Comparison of ENCODE assay signal across 14 mouse cellular contexts in genomic region chr14:58663946-58664345, GRCm38 (mm10).
A peak's percentile ranks its signal among the peaks of the same experiment; 100 is the strongest.
DNase-seq lines count a peak whose midpoint lies in the region; ATAC-seq and TF ChIP-seq lines count a peak whose summit lies in the region.
"Had no signal": no experiment of that assay in that cellular context is flagged by ENCODE, and none has a peak within 500 bp of the region (broad histone marks: within the 10 kb centered on the region; RNA-seq: fewer than 3 reads in every experiment).

No protein-coding gene starts in this region.

- no peaks in the 10 kb centered on the region for H3K36me3 ChIP-seq in heart, postnatal 0 days (replicated peaks; ENCODE audit: control insufficient read depth, insufficient read depth, low read length)
- no peaks in the 10 kb centered on the region for H3K36me3 ChIP-seq in heart, embryonic 12.5 days
- H3K36me3 ChIP-seq: embryonic facial prominence, embryonic 15.5 days; heart, embryonic 13.5 days; liver, embryonic 13.5 days had no signal

- no peak overlapping the region for H3K9ac ChIP-seq in heart, postnatal 0 days (replicated peaks; ENCODE audit: low read depth, low read length)
- no peak overlapping the region for H3K9ac ChIP-seq in heart, embryonic 12.5 days
- H3K9ac ChIP-seq: embryonic facial prominence, embryonic 15.5 days; heart, embryonic 13.5 days; liver, embryonic 13.5 days had no signal

- no peak overlapping the region for H3K4me2 ChIP-seq in heart, postnatal 0 days (ENCODE audit: low read depth, low read length)
- no peak overlapping the region for H3K4me2 ChIP-seq in heart, embryonic 12.5 days
- H3K4me2 ChIP-seq: embryonic facial prominence, embryonic 15.5 days; heart, embryonic 13.5 days; liver, embryonic 13.5 days had no signal

- H3K4me3 ChIP-seq in heart, postnatal 0 days (ENCODE audit: low read depth, low read length), result no peak overlapping the region
- H3K4me3 ChIP-seq in heart, embryonic 12.5 days, result no peak overlapping the region
- H3K4me3 ChIP-seq: embryonic facial prominence, embryonic 15.5 days; heart, embryonic 13.5 days; liver, embryonic 13.5 days had no signal

- no peaks in the 10 kb centered on the region for H3K4me1 ChIP-seq in heart, postnatal 0 days (ENCODE audit: control insufficient read depth, insufficient read depth)
- peaks cover 6% of the 10 kb centered on the region for H3K4me1 ChIP-seq in heart, embryonic 12.5 days (replicated peaks)
- H3K4me1 ChIP-seq: embryonic facial prominence, embryonic 15.5 days; liver, embryonic 13.5 days had no signal

- no peak for TF ChIP-seq EP300 in heart, postnatal 0 days (IDR thresholded peaks at IDR 0.05; ENCODE audit: low read depth)

- TF ChIP-seq CTCF in heart, postnatal 0 days (IDR thresholded peaks at IDR 0.05; ENCODE audit: low read depth), result peak; percentile 38

- H3K27ac ChIP-seq in heart, postnatal 0 days (ENCODE audit: low read depth), result no peak overlapping the region
- H3K27ac ChIP-seq in heart, embryonic 12.5 days (ENCODE audit: poor library complexity, severe bottlenecking), result no peak overlapping the region
- H3K27ac ChIP-seq: embryonic facial prominence, embryonic 15.5 days; heart, embryonic 13.5 days; liver, embryonic 13.5 days had no signal

- WGBS in heart, postnatal 0 days, result 52% methylated on average over 1 of the region's 1 CpGs
- 33% methylated on average over 1 of the region's 1 CpGs for WGBS in heart, embryonic 12.5 days

- no peaks in the 10 kb centered on the region for H3K27me3 ChIP-seq in heart, postnatal 0 days (ENCODE audit: control insufficient read depth, insufficient read depth, low read length)
- H3K27me3 ChIP-seq in heart, embryonic 12.5 days (replicated peaks), result no peaks in the 10 kb centered on the region
- H3K27me3 ChIP-seq: embryonic facial prominence, embryonic 15.5 days; heart, embryonic 13.5 days; liver, embryonic 13.5 days had no signal

- DNase-seq in adrenal gland, adult (ENCODE audit: inconsistent age in 2 of 2, low spot score in 1 of 2), result peak; percentile 29 to 52
- DNase-seq in adrenal gland, postnatal 4 days (ENCODE audit: low spot score in 2 of 2), result no peak
- DNase-seq in heart, postnatal 0 days (ENCODE audit: low spot score), result no peak
- peak; percentile 29 for DNase-seq in left cerebral cortex, postnatal 4 days
- DNase-seq in left cerebral cortex, adult 11 months (ENCODE audit: low spot score), result no peak
- DNase-seq in retina, embryonic 14.5 days (ENCODE audit: low spot score), result peak; percentile 23
- DNase-seq in right cerebral cortex, adult 2 months (ENCODE audit: low spot score in 2 of 2), result no peak
- DNase-seq: cerebellum, adult 11-12 months; layer of hippocampus, postnatal 36 days; liver, embryonic 13.5 days had no signal

- ATAC-seq in heart, postnatal 0 days (ENCODE audit: insufficient read depth, low read depth), result no peak
- no peak for ATAC-seq in heart, embryonic 12.5 days (ENCODE audit: insufficient number of reproducible peaks, low FRiP score)
- ATAC-seq: activated CD4-positive, CD25-positive, alpha-beta regulatory T cell, adult 4 months had no signal

- H3K9me3 ChIP-seq in heart, postnatal 0 days (replicated peaks; ENCODE audit: control insufficient read depth, low read length), result no peaks in the 10 kb centered on the region
- no peaks in the 10 kb centered on the region for H3K9me3 ChIP-seq in heart, embryonic 12.5 days (replicated peaks)
- H3K9me3 ChIP-seq: embryonic facial prominence, embryonic 15.5 days; heart, embryonic 13.5 days; liver, embryonic 13.5 days had no signal

- intact Hi-C loops in left cerebral cortex, postnatal 4 days (cut with DNase I), result no loop called here

Comparison
In these comparisons a context has a peak if more than half of its experiments do, and no peak if none do; other contexts are left out.
1. DNase-seq: peak in adrenal gland, adult (2 of 2), left cerebral cortex, postnatal 4 days (single experiment) and retina, embryonic 14.5 days (single experiment); none in adrenal gland, postnatal 4 days (0 of 2), heart, postnatal 0 days (single experiment), left cerebral cortex, adult 11 months (single experiment) and right cerebral cortex, adult 2 months (0 of 2).